Mouse (Mus musculus): ENCODE measurements around the gene Ptger1.

- TF ChIP-seq CTCF (conservative IDR thresholded peaks at IDR 0.05; ENCODE audit: low read length) = no peak
- no peak for TF ChIP-seq POU5F1 (IDR thresholded peaks at IDR 0.05; ENCODE audit: borderline replicate concordance, low read length)
- no peak for TF ChIP-seq NANOG (IDR thresholded peaks at IDR 0.05; ENCODE audit: borderline replicate concordance, low read length)
These were observed 33.1 kb downstream of the Ptger1 start for GRCm38 (mm10) chr8:83699566-83699965.
